ENCODE assay signal across 8 mouse cellular contexts in the genomic region with DNA sequence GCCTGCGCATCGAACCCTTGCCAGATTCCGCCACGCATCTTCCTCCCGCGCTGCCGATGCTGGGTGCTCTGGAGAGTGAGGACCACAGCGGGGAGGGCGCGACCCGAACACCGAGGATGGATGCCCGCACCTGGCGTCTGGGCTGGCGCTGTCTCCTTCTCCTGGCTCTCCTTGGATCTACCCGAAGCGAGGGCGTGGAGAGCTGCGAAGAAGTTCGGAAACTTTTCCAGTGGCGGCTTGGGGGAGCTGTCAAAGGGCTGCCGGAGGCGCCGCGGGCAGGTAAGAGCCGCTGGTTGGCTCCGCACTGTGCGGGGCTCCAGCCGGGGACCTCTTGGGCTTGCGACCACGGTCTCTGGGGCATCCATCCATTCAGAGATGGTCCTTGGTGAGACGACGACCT. TPM values are rescaled to one million over a fixed set of nuclear protein-coding genes. Genes with fewer than 3 reads are reported as not detected.
DNase-seq lines count a peak whose midpoint lies in the region; ATAC-seq and TF ChIP-seq lines count a peak whose summit lies in the region.

No protein-coding gene starts in this region.

- H3K4me3 ChIP-seq in testis, adult 2 months (ENCODE audit: control insufficient read depth, low read depth, low read length) = peak overlapping the region; percentile 63
- H3K4me3 ChIP-seq in intestine, embryonic 14.5 days (ENCODE audit: low read depth, low read length) = peak overlapping the region; percentile 58

- no peak overlapping the region for H3K27ac ChIP-seq in testis, adult 2 months (ENCODE audit: control insufficient read depth, insufficient read depth, low read depth, low read length)
- H3K27ac ChIP-seq in intestine, embryonic 14.5 days (ENCODE audit: low read depth) = no peak overlapping the region

- H3K36me3 ChIP-seq in testis, adult 2 months (ENCODE audit: control insufficient read depth, insufficient read depth, low read length) = no peaks in the 10 kb centered on the region
- H3K36me3 ChIP-seq in intestine, embryonic 14.5 days (ENCODE audit: control insufficient read depth, insufficient read depth, low read length) = no peaks in the 10 kb centered on the region

- peaks cover 5% of the 10 kb centered on the region for H3K27me3 ChIP-seq in testis, adult 2 months (ENCODE audit: control insufficient read depth, insufficient read depth, low read length)
- H3K27me3 ChIP-seq in intestine, embryonic 14.5 days (replicated peaks; ENCODE audit: control insufficient read depth, insufficient read depth, low read length) = peaks cover 41% of the 10 kb centered on the region

- TF ChIP-seq POLR2A in testis, adult 2 months (IDR thresholded peaks at IDR 0.05; ENCODE audit: control insufficient read depth, low read depth, low read length) = no peak

- H3K9ac ChIP-seq in intestine, embryonic 14.5 days (ENCODE audit: low read length) = peak overlapping the region; percentile 29; the same call in 1 of the 2 replicates

- H3K4me1 ChIP-seq in testis, adult 2 months (ENCODE audit: control insufficient read depth, insufficient read depth, low read length) = peaks cover 9% of the 10 kb centered on the region
- no peaks in the 10 kb centered on the region; the same call in 1 of the 2 replicates for H3K4me1 ChIP-seq in intestine, embryonic 14.5 days (replicated peaks; ENCODE audit: control insufficient read depth, insufficient read depth, low read length)

- H3K4me2 ChIP-seq in intestine, embryonic 14.5 days (ENCODE audit: low read length) = peak overlapping the region; percentile 95

- H3K9me3 ChIP-seq in intestine, embryonic 14.5 days (ENCODE audit: control insufficient read depth, low read length) = no peaks in the 10 kb centered on the region

- ATAC-seq in intestine, embryonic 14.5 days (replicated peaks; ENCODE audit: low FRiP score, low TSS enrichment, low read depth) = peak; percentile 67

- under 1% methylated on average over 33 of the region's 33 CpGs for WGBS in intestine, embryonic 14.5 days

- TF ChIP-seq CTCF in testis, adult 2 months (IDR thresholded peaks at IDR 0.05; ENCODE audit: control insufficient read depth, insufficient read depth, insufficient replicate concordance, low read depth, low read length) = no peak

- DNase-seq in adrenal gland, postnatal 14 days = peak; percentile 8
- no peak for DNase-seq in adrenal gland, adult 2 months
- DNase-seq in testis, postnatal 10 days (ENCODE audit: low spot score) = no peak
- no peak for DNase-seq in intestine, embryonic 14.5 days (ENCODE audit: low spot score)
- DNase-seq in lung, postnatal 14 days = peak; percentile 2
- no peak for DNase-seq in adipocyte (ENCODE audit: low spot score)
- DNase-seq in right cerebral cortex, postnatal 25 days = no peak

RNA-seq across cellular contexts. Expression of a gene that starts 0.5 kb away (rescaled TPM):
- 1.4 and 2.6 TPM in 2 replicates for total RNA-seq in adrenal gland, postnatal 14 days (2021)
- 1 to 10 TPM in 1 of 2 experiments, not detected in 1; 2.5 TPM for total RNA-seq in adrenal gland, adult 2 months (2021)
- 1.3 and 2.7 TPM in 2 replicates for polyA plus RNA-seq in adrenal gland, adult 2 months (2012; rRNA removed)
- polyA plus RNA-seq in testis, adult 2 months (2012; rRNA removed) = 0.11 and 0.15 TPM in 2 replicates
- polyA plus RNA-seq in intestine, embryonic 14.5 days (2014; fragmentation: Nextera tagmentation; extraction: Ambion mirVana) = 0.11 and 0.24 TPM in 2 replicates

Comparison
In these comparisons a context has a peak if more than half of its experiments do, and no peak if none do; other contexts are left out.
1. DNase-seq: peak in adrenal gland, postnatal 14 days (single experiment) and lung, postnatal 14 days (single experiment); none in adrenal gland, adult 2 months (single experiment), testis, postnatal 10 days (single experiment), intestine, embryonic 14.5 days (single experiment), adipocyte (single experiment) and right cerebral cortex, postnatal 25 days (single experiment).